Mouse (Mus musculus) hindbrain, embryonic 14.5 days (tissue): Measurements from ENCODE around the gene Itga9. TPM values are rescaled to one million over a fixed set of nuclear protein-coding genes. Genes with fewer than 3 reads are reported as not detected.

Source experiments
- ATAC-seq: fragments of 200-750 bp; cut with Nextera tagmentation; 2 replicates; pipeline ENCODE4 v1.8.0; 2017; ENCODE audit warnings: moderate number of reproducible peaks, mild to moderate bottlenecking, moderate TSS enrichment, moderate library complexity; ENCODE audit not compliant: low FRiP score
- DNase-seq: peaks from one replicate; pipeline ENCODE4 v3.0.0-alpha.2; 2015; ENCODE audit warnings: low spot score
- H3K27ac ChIP-seq: fragments of 300-500 bp; sonication (generic); 2 replicates; pipeline ENCODE4 v1.5.1; 2014; ENCODE audit warnings: mild to moderate bottlenecking, moderate library complexity
- H3K27me3 ChIP-seq: fragments of 300-500 bp; sonication (generic); 2 replicates; pipeline ENCODE4 v1.6.1; 2014; ENCODE audit warnings: mild to moderate bottlenecking, low read length, mixed read lengths; ENCODE audit not compliant: control insufficient read depth, insufficient read depth
- H3K36me3 ChIP-seq: fragments of 300-500 bp; sonication (generic); replicated peaks from 2 replicates; pipeline ENCODE4 v1.6.1; 2014; ENCODE audit not compliant: control insufficient read depth, insufficient read depth
- H3K4me1 ChIP-seq: fragments of 300-500 bp; sonication (generic); replicated peaks from 2 replicates; pipeline ENCODE4 v1.6.1; 2014; ENCODE audit warnings: antibody characterized with exemption, low read length, mixed read lengths; ENCODE audit not compliant: control insufficient read depth, insufficient read depth
- H3K4me2 ChIP-seq: fragments of 300-500 bp; sonication (generic); replicated peaks from 2 replicates; pipeline ENCODE4 v1.6.1; 2014; ENCODE audit warnings: mild to moderate bottlenecking, moderate library complexity
- H3K4me3 ChIP-seq: fragments of 300-500 bp; sonication (generic); replicated peaks from 2 replicates; pipeline ENCODE4 v1.5.1; 2014; ENCODE audit warnings: mild to moderate bottlenecking, low read length
- H3K9ac ChIP-seq: fragments of 300-500 bp; sonication (generic); 2 replicates; pipeline ENCODE4 v1.6.1; 2014
- H3K9me3 ChIP-seq: fragments of 300-500 bp; sonication (generic); 2 replicates; pipeline ENCODE4 v1.6.1; 2016; ENCODE audit warnings: low read length; ENCODE audit not compliant: control insufficient read depth
- WGBS: fragments of 180-500 bp; shearing (Covaris S2); extraction: QIAGEN DNeasy Blood & Tissue Kit; methylation state at CpG from one replicate; pipeline ENCODE4 v1.1.7; 2014; 5-methylcytosine and 5-hydroxymethylcytosine counted together
- polyA plus RNA-seq: library from polyadenylated mRNA; unstranded; fragments of >200 nt; fragmentation: Nextera tagmentation; extraction: Ambion mirVana; gene quantifications from 2 replicates; pipeline ENCODE4 v1.2.1, GENCODE M21; 2014

Itga9 gene
- polyA plus RNA-seq, 1 experiment from 2014 or later = 4.4 TPM

- H3K27ac ChIP-seq = no peak overlapping the region
- H3K4me2 ChIP-seq = no peak overlapping the region
- WGBS = 88% methylated on average over 4 of the region's 4 CpGs
- no peak for ATAC-seq
- no peak for DNase-seq
- H3K9me3 ChIP-seq = no peaks in the 10 kb centered on the region
- no peak overlapping the region for H3K9ac ChIP-seq
- H3K4me1 ChIP-seq = 0 out of 2 replicates have a peak, but pooled peaks cover 3% of the 10 kb centered on the region
- H3K36me3 ChIP-seq = no peaks in the 10 kb centered on the region
- H3K4me3 ChIP-seq = no peak overlapping the region
- H3K27me3 ChIP-seq = no peaks in the 10 kb centered on the region
These were observed 335.5 kb downstream of the Itga9 start for GRCm38 (mm10) chr9:118942030-118942429.

GRCm38 (mm10) chr9:118943941-118944340, 337.5 kb downstream of the Itga9 start:
- no peak overlapping the region for H3K4me2 ChIP-seq
- H3K9ac ChIP-seq = no peak overlapping the region
- WGBS = 80% methylated on average over 5 of the region's 5 CpGs
- 0 out of 2 replicates have a peak, but pooled peaks cover 3% of the 10 kb centered on the region for H3K4me1 ChIP-seq
- H3K27ac ChIP-seq = no peak overlapping the region
- H3K4me3 ChIP-seq = no peak overlapping the region
- ATAC-seq (no peak), DNase-seq (no peak)
- no peaks in the 10 kb centered on the region for H3K36me3 ChIP-seq
- no peaks in the 10 kb centered on the region for H3K27me3 ChIP-seq
- H3K9me3 ChIP-seq = no peaks in the 10 kb centered on the region

GRCm38 (mm10) chr9:118944388-118944787, 337.9 kb downstream of the Itga9 start:
- DNase-seq (no peak), ATAC-seq (no peak)
- no peak overlapping the region for H3K9ac ChIP-seq
- WGBS = 83% methylated on average over 12 of the region's 12 CpGs
- no peak overlapping the region for H3K4me2 ChIP-seq
- H3K27me3 ChIP-seq = no peaks in the 10 kb centered on the region
- no peaks in the 10 kb centered on the region for H3K9me3 ChIP-seq
- H3K36me3 ChIP-seq = no peaks in the 10 kb centered on the region
- H3K4me1 ChIP-seq = 0 out of 2 replicates have a peak, but pooled peaks cover 3% of the 10 kb centered on the region
- no peak overlapping the region for H3K4me3 ChIP-seq
- H3K27ac ChIP-seq = no peak overlapping the region

DNA sequence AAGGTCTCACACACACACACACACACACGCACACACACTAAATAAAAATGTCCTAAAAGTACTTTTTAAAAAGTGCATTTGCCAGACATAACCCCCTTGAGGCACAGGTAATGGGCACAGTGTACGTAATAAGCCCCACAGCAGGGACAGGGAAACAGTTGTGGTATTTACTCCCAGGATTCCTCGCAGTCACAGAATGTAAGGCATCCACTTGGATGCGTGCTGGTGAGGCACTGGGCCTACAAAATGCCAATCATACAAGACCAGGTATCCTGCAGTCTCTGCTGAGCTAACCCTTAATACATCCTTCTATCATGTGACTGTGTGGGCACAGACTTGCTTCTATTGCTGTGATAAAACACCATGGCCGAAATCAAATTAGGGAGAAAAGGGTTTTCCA, 342.0 kb downstream of the Itga9 start:
- 85% methylated on average over 5 of the region's 5 CpGs for WGBS
- DNase-seq (no peak), ATAC-seq (no peak)
- Histone ChIP-seq H3K4me3 (no peak overlapping the region), H3K9me3 (no peaks in the 10 kb centered on the region), H3K9ac (no peak overlapping the region), H3K27ac (no peak overlapping the region), H3K36me3 (no peaks in the 10 kb centered on the region), H3K27me3 (no peaks in the 10 kb centered on the region), H3K4me1 (no peaks in the 10 kb centered on the region), H3K4me2 (no peak overlapping the region)

DNA sequence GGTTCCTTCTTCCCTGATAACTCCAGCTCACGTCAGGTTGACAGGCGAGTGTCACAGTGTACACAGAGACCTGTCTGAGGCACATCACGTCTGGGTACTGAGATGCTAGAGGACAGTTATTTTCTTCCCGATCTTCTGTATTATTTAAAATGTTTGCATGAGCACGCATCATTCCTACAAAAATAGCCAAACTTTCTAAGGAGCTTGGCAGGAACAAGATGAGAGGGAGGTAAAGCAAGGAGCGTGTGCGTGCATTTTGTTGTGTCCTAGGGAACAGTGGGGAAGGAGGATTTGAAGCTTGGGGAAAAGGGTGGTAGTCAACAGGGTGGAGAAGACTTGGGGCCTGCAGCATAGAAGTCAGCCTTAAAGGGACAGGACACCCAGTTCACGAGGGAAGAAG, 342.6 kb downstream of the Itga9 start:
- H3K27ac ChIP-seq = no peak overlapping the region
- H3K4me3 ChIP-seq = no peak overlapping the region
- no peaks in the 10 kb centered on the region for H3K36me3 ChIP-seq
- no peak overlapping the region for H3K9ac ChIP-seq
- H3K9me3 ChIP-seq = no peaks in the 10 kb centered on the region
- DNase-seq (no peak), ATAC-seq (no peak)
- no peaks in the 10 kb centered on the region for H3K4me1 ChIP-seq
- no peak overlapping the region for H3K4me2 ChIP-seq
- 89% methylated on average over 8 of the region's 8 CpGs for WGBS
- H3K27me3 ChIP-seq = no peaks in the 10 kb centered on the region

DNA sequence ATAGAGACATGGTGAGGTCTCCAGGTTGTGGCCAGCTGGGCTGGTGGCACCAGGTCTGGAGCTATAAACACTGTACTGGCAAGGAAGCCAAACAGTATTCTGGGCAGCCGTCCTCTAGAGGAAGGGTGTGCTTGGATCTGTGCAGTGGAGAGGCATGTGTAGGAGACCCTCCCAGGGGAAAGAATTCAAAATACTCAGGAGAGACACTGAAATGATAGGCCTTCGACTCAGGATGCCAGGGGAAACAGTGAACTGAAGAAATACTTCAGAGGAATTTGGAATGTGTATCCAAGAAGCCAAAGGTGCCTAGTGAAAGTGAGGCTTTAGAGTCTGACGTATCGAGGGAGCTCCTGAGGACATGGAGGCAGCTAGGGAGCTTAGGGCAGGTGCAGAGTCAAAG, 343.2 kb downstream of the Itga9 start:
- H3K4me3 ChIP-seq = no peak overlapping the region
- WGBS = 77% methylated on average over 4 of the region's 4 CpGs
- H3K4me2 ChIP-seq = no peak overlapping the region
- no peaks in the 10 kb centered on the region for H3K9me3 ChIP-seq
- H3K27ac ChIP-seq = no peak overlapping the region
- no peak for ATAC-seq
- H3K36me3 ChIP-seq = no peaks in the 10 kb centered on the region
- H3K27me3 ChIP-seq = no peaks in the 10 kb centered on the region
- H3K9ac ChIP-seq = no peak overlapping the region
- H3K4me1 ChIP-seq = no peaks in the 10 kb centered on the region
- DNase-seq = no peak

DNA sequence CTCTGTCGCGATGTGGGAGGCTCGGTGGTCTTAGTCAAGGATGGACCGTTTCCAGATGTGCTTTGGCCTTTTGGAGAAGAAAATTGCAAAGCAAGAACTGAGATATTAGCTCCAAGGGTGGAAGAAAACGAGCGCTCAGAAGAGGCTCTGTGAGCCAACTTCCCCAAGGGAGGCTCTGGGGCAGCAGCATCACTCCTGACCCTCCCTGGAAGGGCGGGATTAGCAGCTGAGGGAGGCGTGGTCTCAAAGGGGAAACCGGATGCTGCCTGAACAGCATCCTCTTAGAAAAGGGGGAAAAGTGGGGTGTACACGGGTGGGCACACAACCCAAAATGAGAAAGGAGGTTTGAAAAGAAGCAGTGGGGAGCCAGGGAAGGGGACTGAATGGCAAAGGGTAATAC, 343.6 kb downstream of the Itga9 start:
- H3K4me3 ChIP-seq = no peak overlapping the region
- no peak overlapping the region for H3K27ac ChIP-seq
- no peak overlapping the region for H3K4me2 ChIP-seq
- DNase-seq (no peak), ATAC-seq (no peak)
- H3K9ac ChIP-seq = no peak overlapping the region
- no peaks in the 10 kb centered on the region for H3K4me1 ChIP-seq
- H3K27me3 ChIP-seq = no peaks in the 10 kb centered on the region
- H3K36me3 ChIP-seq = no peaks in the 10 kb centered on the region
- H3K9me3 ChIP-seq = no peaks in the 10 kb centered on the region
- WGBS = 68% methylated on average over 10 of the region's 10 CpGs

Other genes starting within 250 kb of the Itga9 start
- 0.66 and 1.1 TPM in 2 replicates for gene Eomes, start 128.5 kb upstream of the Itga9 start, polyA plus RNA-seq
- 43.9 and 47.1 TPM in 2 replicates for gene Golga4, start 100.4 kb upstream of the Itga9 start, polyA plus RNA-seq